Mouse (Mus musculus): ENCODE results near the gene Sypl2. TPM values are rescaled to one million over a fixed set of nuclear protein-coding genes. Genes with fewer than 3 reads are reported as not detected.
A peak's percentile ranks its signal among the peaks of the same experiment; 100 is the strongest.

Gene Sypl2
- total RNA-seq (2014; rRNA removed; ENCODE audit: low replicate concordance) (1.8 and 2.0 TPM in 2 replicates), polyA plus RNA-seq (2015; fragmentation: Nextera tagmentation; extraction: Ambion mirVana) (0.56 and 0.65 TPM in 2 replicates)

DNA sequence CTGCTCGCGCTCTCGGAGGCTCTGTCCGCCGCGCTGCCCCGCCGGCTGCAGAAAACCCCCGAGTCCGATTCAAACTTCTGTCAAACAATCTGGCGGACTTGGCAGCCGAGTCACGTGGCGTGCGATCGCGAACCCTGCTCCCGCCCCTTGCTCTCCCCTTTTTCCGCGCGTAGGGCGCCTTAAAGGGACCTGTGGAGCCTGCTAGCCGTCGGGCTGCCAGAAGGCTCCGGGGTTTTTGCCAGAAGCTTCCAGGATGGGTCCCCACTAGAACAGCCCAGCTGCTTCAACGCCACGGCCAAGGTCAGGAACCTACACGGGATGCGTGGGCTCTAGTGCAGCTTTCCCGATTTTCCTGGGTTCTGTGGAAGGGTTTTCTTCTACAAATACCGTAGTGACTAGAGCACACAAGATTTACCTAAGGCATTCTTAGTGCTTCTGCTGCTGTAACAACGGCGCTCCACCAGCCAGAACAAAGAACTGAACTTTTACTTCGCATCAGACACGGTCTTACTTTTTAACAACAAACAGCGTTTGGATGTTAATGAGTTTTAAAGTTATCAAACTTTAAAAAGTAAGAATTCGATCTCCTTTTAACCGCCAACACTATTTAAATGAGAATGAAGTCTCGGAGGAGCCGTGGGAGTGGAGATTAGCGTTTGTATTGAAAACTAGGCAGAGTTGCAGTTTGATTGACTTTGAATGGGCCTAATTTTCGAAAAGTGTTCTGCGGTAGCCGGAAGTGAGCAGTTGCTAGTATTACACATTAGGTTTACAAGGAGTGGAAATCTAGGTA, at the start of gene Sypl2:
Gene Sypl2, minus strand, starts transcription at position 91 of the 793 bp plus-strand sequence.
- DNase-seq (ENCODE audit: low spot score) (peak; percentile 61), ATAC-seq (ENCODE audit: insufficient read depth, low read depth) (peak; percentile 63)
- 7% methylated on average over 44 of the region's 44 CpGs for WGBS
- peak within 1 kb of the TSS; percentile 37; the same call in 1 of the 2 replicates for H3K9ac ChIP-seq (replicated peaks; ENCODE audit: low read depth, low read length)
- H3K4me2 ChIP-seq (ENCODE audit: low read depth, low read length): peak within 1 kb of the TSS; percentile 79
- peak within 1 kb of the TSS; percentile 53 for H3K4me3 ChIP-seq (ENCODE audit: low read depth, low read length)
- H3K27me3 ChIP-seq (ENCODE audit: control insufficient read depth, insufficient read depth, low read length): peaks cover 51% of the 10 kb centered on the region
- no peak within 1 kb of the TSS for H3K27ac ChIP-seq (ENCODE audit: low read depth)
- H3K4me1 ChIP-seq (ENCODE audit: control insufficient read depth, insufficient read depth): peaks cover 6% of the 10 kb centered on the region; the same call in 1 of the 2 replicates
- H3K36me3 ChIP-seq (replicated peaks; ENCODE audit: control insufficient read depth, insufficient read depth, low read length): no peaks in the 10 kb centered on the region
- no peaks in the 10 kb centered on the region for H3K9me3 ChIP-seq (replicated peaks; ENCODE audit: control insufficient read depth, low read length)
- TF ChIP-seq EP300 (IDR thresholded peaks at IDR 0.05; ENCODE audit: low read depth) (no peak), CTCF (IDR thresholded peaks at IDR 0.05; ENCODE audit: low read depth) (no peak)

DNA sequence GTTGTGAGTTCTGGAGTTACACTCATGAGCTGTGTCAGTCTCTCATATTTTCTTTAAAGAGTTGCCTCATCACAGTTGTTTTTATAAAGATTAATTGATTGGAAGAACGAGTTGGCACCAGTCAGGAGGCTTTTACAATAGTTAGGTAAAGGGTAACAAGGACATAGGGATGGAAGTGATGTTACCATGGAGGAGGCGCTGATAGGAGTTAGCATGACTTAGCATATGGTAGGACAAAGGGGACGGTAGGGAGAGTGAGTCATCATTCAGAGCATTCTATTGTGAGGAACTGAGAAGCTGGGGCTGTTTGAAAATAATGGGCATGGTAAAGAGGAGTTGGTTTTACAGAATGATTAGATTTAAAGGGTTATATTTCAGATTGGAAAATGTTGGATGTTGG, 32.9 kb upstream of the Sypl2 start:
- no peaks in the 10 kb centered on the region for H3K9me3 ChIP-seq (replicated peaks; ENCODE audit: control insufficient read depth, low read length)
- H3K9ac ChIP-seq (replicated peaks; ENCODE audit: low read depth, low read length): no peak overlapping the region
- TF ChIP-seq CTCF (IDR thresholded peaks at IDR 0.05; ENCODE audit: low read depth): no peak
- TF ChIP-seq EP300 (IDR thresholded peaks at IDR 0.05; ENCODE audit: low read depth): no peak
- WGBS: 56% methylated on average over 3 of the region's 3 CpGs
- ATAC-seq (ENCODE audit: insufficient read depth, low read depth) (no peak), DNase-seq (ENCODE audit: low spot score) (no peak)
- H3K27me3 ChIP-seq (ENCODE audit: control insufficient read depth, insufficient read depth, low read length): no peaks in the 10 kb centered on the region
- peaks cover 20% of the 10 kb centered on the region for H3K36me3 ChIP-seq (replicated peaks; ENCODE audit: control insufficient read depth, insufficient read depth, low read length)
- no peak overlapping the region for H3K27ac ChIP-seq (ENCODE audit: low read depth)
- H3K4me1 ChIP-seq (ENCODE audit: control insufficient read depth, insufficient read depth): peaks cover 5% of the 10 kb centered on the region; the same call in 1 of the 2 replicates
- H3K4me3 ChIP-seq (ENCODE audit: low read depth, low read length): no peak overlapping the region
- no peak overlapping the region for H3K4me2 ChIP-seq (ENCODE audit: low read depth, low read length)

DNA sequence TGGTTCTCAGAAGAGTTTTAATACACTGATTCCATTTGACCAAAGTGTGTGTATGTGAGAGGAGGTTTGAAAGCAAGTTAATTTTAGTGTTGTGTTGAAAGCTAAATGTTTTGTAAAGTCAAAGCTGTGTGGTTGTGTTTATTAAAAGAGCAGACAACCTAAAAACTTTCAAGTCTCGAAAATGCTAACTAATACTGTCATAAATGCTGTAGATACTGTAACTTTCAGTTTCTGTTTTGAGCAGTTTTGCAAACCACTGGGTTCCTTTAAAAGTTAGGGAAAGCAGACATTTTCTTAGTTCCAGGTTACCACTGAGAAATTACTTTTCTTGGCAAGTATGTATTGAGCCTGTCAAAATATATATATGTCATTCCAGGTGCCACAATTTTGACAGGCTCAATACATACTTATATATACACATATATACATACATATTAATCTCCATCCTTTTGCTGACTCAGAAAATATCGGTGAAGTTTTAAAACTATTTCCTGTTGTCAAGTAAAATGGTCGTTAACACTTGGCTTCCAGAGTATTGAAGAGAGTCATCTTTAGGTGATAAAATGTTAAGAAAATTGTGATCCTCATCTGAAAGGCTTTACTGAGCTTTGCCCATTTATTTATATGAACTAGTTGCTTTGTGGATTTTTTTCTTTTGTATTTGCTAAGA, 31.5 kb upstream of the Sypl2 start:
- Histone ChIP-seq H3K27me3 (ENCODE audit: control insufficient read depth, insufficient read depth, low read length) (no peaks in the 10 kb centered on the region), H3K36me3 (replicated peaks; ENCODE audit: control insufficient read depth, insufficient read depth, low read length) (peaks cover 10% of the 10 kb centered on the region), H3K9ac (replicated peaks; ENCODE audit: low read depth, low read length) (peak overlapping the region; percentile 77), H3K4me2 (ENCODE audit: low read depth, low read length) (peak overlapping the region; percentile 83), H3K27ac (ENCODE audit: low read depth) (no peak overlapping the region), H3K9me3 (replicated peaks; ENCODE audit: control insufficient read depth, low read length) (no peaks in the 10 kb centered on the region), H3K4me3 (ENCODE audit: low read depth, low read length) (peak overlapping the region; percentile 75), H3K4me1 (ENCODE audit: control insufficient read depth, insufficient read depth) (peaks cover 5% of the 10 kb centered on the region; the same call in 1 of the 2 replicates)
- DNase-seq (ENCODE audit: low spot score): no peak
- WGBS: 45% methylated on average over 3 of the region's 3 CpGs
- TF ChIP-seq CTCF (IDR thresholded peaks at IDR 0.05; ENCODE audit: low read depth) (no peak), EP300 (IDR thresholded peaks at IDR 0.05; ENCODE audit: low read depth) (no peak)
- no peak for ATAC-seq (ENCODE audit: insufficient read depth, low read depth)

DNA sequence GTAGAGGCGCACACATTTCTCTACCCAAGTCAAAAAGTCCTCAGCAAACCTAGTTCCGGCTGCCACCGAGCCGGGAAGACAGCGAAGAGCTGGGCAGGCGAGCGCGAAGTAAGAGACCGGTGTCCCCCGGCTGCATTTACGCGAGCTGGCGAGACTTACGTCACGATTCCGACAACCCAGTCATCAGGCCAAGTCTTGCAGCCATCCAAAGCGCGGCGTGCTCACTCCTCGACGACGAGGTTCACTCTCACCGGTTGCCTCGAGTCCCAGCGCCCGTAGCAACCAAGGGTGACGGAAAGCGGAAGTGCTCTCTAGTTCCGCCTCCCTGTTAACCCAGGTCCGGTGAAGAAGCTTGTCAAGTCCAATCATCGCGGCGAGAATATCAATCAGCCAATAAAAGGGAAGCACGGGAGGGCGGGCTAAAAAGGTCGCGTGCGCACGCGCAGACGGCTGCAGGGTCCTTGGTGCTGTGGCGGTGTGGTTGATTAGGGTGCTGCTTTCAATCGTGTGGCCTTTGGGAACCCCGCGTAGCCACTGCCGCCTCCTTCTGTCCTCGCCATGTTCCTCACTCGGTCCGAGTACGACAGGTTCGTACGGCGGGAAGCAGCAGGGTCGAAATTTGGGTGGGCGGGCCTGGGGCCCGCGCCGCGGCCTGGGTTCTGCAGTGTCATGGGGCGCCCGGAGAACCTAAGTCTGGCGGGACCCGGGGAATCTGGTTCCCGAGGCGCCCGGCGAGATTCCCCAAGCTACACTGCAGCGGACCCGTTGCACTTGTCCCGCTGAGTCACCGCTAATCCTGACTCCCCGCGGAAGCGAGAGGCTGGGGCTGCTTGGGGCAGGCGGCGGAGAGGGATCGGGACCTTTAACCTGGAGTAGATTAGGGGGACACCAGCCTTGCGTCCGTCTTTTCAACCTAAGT, 30.5 kb upstream of the Sypl2 start, which contains the start of gene Psma5:
Gene Psma5, plus strand, starts transcription at position 208 of the 919 bp plus-strand sequence.
- Histone ChIP-seq H3K9me3 (replicated peaks; ENCODE audit: control insufficient read depth, low read length) (no peaks in the 10 kb centered on the region), H3K4me2 (ENCODE audit: low read depth, low read length) (peak within 1 kb of the TSS; percentile 83), H3K9ac (replicated peaks; ENCODE audit: low read depth, low read length) (peak within 1 kb of the TSS; percentile 77), H3K4me1 (ENCODE audit: control insufficient read depth, insufficient read depth) (peaks cover 5% of the 10 kb centered on the region; the same call in 1 of the 2 replicates), H3K36me3 (replicated peaks; ENCODE audit: control insufficient read depth, insufficient read depth, low read length) (peaks cover 3% of the 10 kb centered on the region; the same call in 1 of the 2 replicates), H3K27ac (ENCODE audit: low read depth) (peak within 1 kb of the TSS; percentile 49), H3K27me3 (ENCODE audit: control insufficient read depth, insufficient read depth, low read length) (no peaks in the 10 kb centered on the region), H3K4me3 (ENCODE audit: low read depth, low read length) (peak within 1 kb of the TSS; percentile 75)
- DNase-seq (ENCODE audit: low spot score): peak; percentile 99
- TF ChIP-seq EP300 (IDR thresholded peaks at IDR 0.05; ENCODE audit: low read depth) (no peak), CTCF (IDR thresholded peaks at IDR 0.05; ENCODE audit: low read depth) (no peak)
- ATAC-seq (ENCODE audit: insufficient read depth, low read depth): peak; percentile 100
- WGBS: under 1% methylated on average over 76 of the region's 79 CpGs

DNA sequence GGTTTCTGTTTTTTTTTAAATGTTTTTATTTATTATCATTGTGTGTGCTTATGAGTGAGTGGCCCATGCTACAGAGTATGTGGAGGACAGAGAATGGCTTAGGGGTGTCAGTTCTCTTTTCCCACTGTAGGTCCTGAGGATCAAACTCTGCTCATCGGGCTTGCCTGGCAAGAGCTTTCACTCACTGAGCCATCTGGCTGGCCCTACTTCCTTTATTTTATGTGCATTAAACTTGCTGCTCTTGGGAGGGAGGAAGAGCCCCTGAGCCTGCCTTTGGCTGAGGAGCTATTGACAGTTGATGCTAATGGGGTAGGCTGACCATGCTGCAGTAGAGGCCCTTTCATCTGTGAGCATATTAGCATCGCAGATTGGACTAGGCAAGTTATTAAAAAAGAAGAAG, 20.4 kb upstream of the Sypl2 start:
- DNase-seq (ENCODE audit: low spot score): no peak
- Histone ChIP-seq H3K4me3 (ENCODE audit: low read depth, low read length) (no peak overlapping the region), H3K9ac (replicated peaks; ENCODE audit: low read depth, low read length) (no peak overlapping the region), H3K27me3 (ENCODE audit: control insufficient read depth, insufficient read depth, low read length) (no peaks in the 10 kb centered on the region), H3K36me3 (replicated peaks; ENCODE audit: control insufficient read depth, insufficient read depth, low read length) (no peaks in the 10 kb centered on the region), H3K9me3 (replicated peaks; ENCODE audit: control insufficient read depth, low read length) (no peaks in the 10 kb centered on the region), H3K4me1 (ENCODE audit: control insufficient read depth, insufficient read depth) (no peaks in the 10 kb centered on the region), H3K27ac (ENCODE audit: low read depth) (no peak overlapping the region), H3K4me2 (ENCODE audit: low read depth, low read length) (no peak overlapping the region)
- TF ChIP-seq EP300 (IDR thresholded peaks at IDR 0.05; ENCODE audit: low read depth) (no peak), CTCF (IDR thresholded peaks at IDR 0.05; ENCODE audit: low read depth) (no peak)
- no peak for ATAC-seq (ENCODE audit: insufficient read depth, low read depth)
- 69% methylated on average over 2 of the region's 2 CpGs for WGBS
